In genomic region chr8:77584174-77584573, GRCm38 (mm10) we compare ENCODE assay signal across 18 mouse cellular contexts. TPM values are rescaled to one million over a fixed set of nuclear protein-coding genes. Genes with fewer than 3 reads are reported as not detected.
A peak's percentile ranks its signal among the peaks of the same experiment; 100 is the strongest.
DNase-seq lines count a peak whose midpoint lies in the region; ATAC-seq lines count a peak whose summit lies in the region.
"Had no signal": no experiment of that assay in that cellular context is flagged by ENCODE, and none has a peak within 500 bp of the region (broad histone marks: within the 10 kb centered on the region; RNA-seq: fewer than 3 reads in every experiment).

No protein-coding gene starts in this region.

- ATAC-seq in activated CD4-positive, CD25-positive, alpha-beta regulatory T cell, adult 4 months = peak; percentile 49
- ATAC-seq in megakaryocyte-erythroid progenitor cell, adult 5-6 weeks (replicated peaks; ENCODE audit: low FRiP score, low TSS enrichment, poor library complexity, severe bottlenecking) = 0 out of 2 replicates have a peak, but pooled peaks have one; percentile 34
- ATAC-seq: forebrain, embryonic 14.5 days; forebrain, postnatal 0 days had no signal

- DNase-seq in A20 (ENCODE audit: low read depth, low spot score) = peak; percentile 29
- no peak for DNase-seq in gastrocnemius, adult 8-10 months (ENCODE audit: low spot score in 2 of 2)
- no peak for DNase-seq in left cerebral cortex, adult 18-20 months (ENCODE audit: low spot score in 2 of 2)
- no peak for DNase-seq in adrenal gland, postnatal 14 days
- DNase-seq: adrenal gland, adult 8-10 months; adrenal gland, postnatal 36 days; B cell, adult 2 months; cerebellum, adult 18-20 months; cerebellum, adult 9-10 months; cerebellum, postnatal 14 days; forebrain, postnatal 0 days; gastrocnemius, adult 2 months; gastrocnemius, postnatal 25 days; heart, adult 2 months; heart, postnatal 14 days had no signal

RNA-seq across cellular contexts. Expression of gene Tmem184c, which starts 26.3 kb away (rescaled TPM):
- 10 to 100 TPM; 15.6 to 24.6 TPM for polyA plus RNA-seq in activated CD4-positive, CD25-positive, alpha-beta regulatory T cell, adult 4 months (2017; shearing (Covaris generic))
- total RNA-seq in megakaryocyte-erythroid progenitor cell, adult 5-6 weeks (2014; fragmentation: Nextera tagmentation) = 15.5 and 16.5 TPM in 2 replicates
- 21.9 and 24.0 TPM in 2 replicates for total RNA-seq in megakaryocyte-erythroid progenitor cell, adult 5-6 weeks (2017)
- total RNA-seq in gastrocnemius, adult 8-10 months (2022) = 1 to 10 TPM; 8.6 to 9.8 (median 9.0) TPM
- 10 to 100 TPM; 60.1 to 73.0 TPM for total RNA-seq in left cerebral cortex, adult 18-20 months (2021)
- 28.6 and 33.1 TPM in 2 replicates for total RNA-seq in adrenal gland, postnatal 14 days (2021)

RNA-seq across cellular contexts. Expression of gene Prmt9, which starts 35.0 kb away (rescaled TPM):
- 10 to 100 TPM; 11.5 to 15.7 TPM for polyA plus RNA-seq in activated CD4-positive, CD25-positive, alpha-beta regulatory T cell, adult 4 months (2017; shearing (Covaris generic))
- 24.1 and 28.9 TPM in 2 replicates for total RNA-seq in megakaryocyte-erythroid progenitor cell, adult 5-6 weeks (2014; fragmentation: Nextera tagmentation)
- 26.1 and 31.2 TPM in 2 replicates for total RNA-seq in megakaryocyte-erythroid progenitor cell, adult 5-6 weeks (2017)
- 1 to 10 TPM; 7.1 to 8.7 (median 8.1) TPM for total RNA-seq in gastrocnemius, adult 8-10 months (2022)
- 10 to 100 TPM; 19.8 TPM for total RNA-seq in left cerebral cortex, adult 18-20 months (2021)
- 18.0 and 19.1 TPM in 2 replicates for total RNA-seq in adrenal gland, postnatal 14 days (2021)
